Comparison of ENCODE assay signal across 8 mouse cellular contexts in genomic region chr8:91712731-91713569, GRCm38 (mm10).
A peak's percentile ranks its signal among the peaks of the same experiment; 100 is the strongest.
DNase-seq lines count a peak whose midpoint lies in the region; ATAC-seq and TF ChIP-seq lines count a peak whose summit lies in the region.

No protein-coding gene starts in this region.

- TF ChIP-seq CTCF in liver, embryonic 14.5 days (IDR thresholded peaks at IDR 0.05; ENCODE audit: low read depth), result no peak

- H3K9me3 ChIP-seq in heart, embryonic 13.5 days, result peaks cover 2% of the 10 kb centered on the region; the same call in 1 of the 2 replicates
- H3K9me3 ChIP-seq in heart, embryonic 15.5 days (replicated peaks), result no peaks in the 10 kb centered on the region
- H3K9me3 ChIP-seq in liver, embryonic 14.5 days (ENCODE audit: control insufficient read depth, low read length), result no peaks in the 10 kb centered on the region; the same call in 1 of the 2 replicates

- intact Hi-C loops in heart, postnatal 14 days (cut with DNase I), result no loop called here

- 7% methylated on average over 31 of the region's 31 CpGs for WGBS in heart, embryonic 13.5 days
- 7% methylated on average over 31 of the region's 31 CpGs for WGBS in heart, embryonic 15.5 days
- WGBS in liver, embryonic 14.5 days (ENCODE audit: insufficient replicate concordance), result 5% methylated on average over 31 of the region's 31 CpGs

- TF ChIP-seq EP300 in liver, embryonic 14.5 days (IDR thresholded peaks at IDR 0.05; ENCODE audit: low read depth), result no peak

- H3K9ac ChIP-seq in heart, embryonic 13.5 days, result peak overlapping the region; percentile 71
- peak overlapping the region; percentile 37 for H3K9ac ChIP-seq in heart, embryonic 15.5 days
- H3K9ac ChIP-seq in liver, embryonic 14.5 days (replicated peaks), result no peak overlapping the region

- DNase-seq in heart, postnatal 14 days, result no peak
- peak; percentile 22 for DNase-seq in cerebellum, adult 9-11 months
- no peak for DNase-seq in liver, embryonic 14.5 days (ENCODE audit: low read depth in 3 of 3, low spot score in 3 of 3)
- no peak for DNase-seq in spleen, adult 12 weeks (ENCODE audit: low spot score)
- DNase-seq in layer of hippocampus, adult 9-10 months (ENCODE audit: low spot score), result no peak
- DNase-seq in right cerebral cortex, postnatal 10 days (ENCODE audit: low spot score in 2 of 2), result no peak

- H3K36me3 ChIP-seq in heart, embryonic 13.5 days, result no peaks in the 10 kb centered on the region
- no peaks in the 10 kb centered on the region for H3K36me3 ChIP-seq in heart, embryonic 15.5 days
- no peaks in the 10 kb centered on the region for H3K36me3 ChIP-seq in liver, embryonic 14.5 days (replicated peaks; ENCODE audit: control insufficient read depth, insufficient read depth, low read depth)

- H3K4me2 ChIP-seq in heart, embryonic 13.5 days, result peak overlapping the region; percentile 74
- peak overlapping the region; percentile 71 for H3K4me2 ChIP-seq in heart, embryonic 15.5 days
- peak overlapping the region; percentile 51 for H3K4me2 ChIP-seq in liver, embryonic 14.5 days (ENCODE audit: low read depth)

- peaks cover 69% of the 10 kb centered on the region for H3K4me1 ChIP-seq in heart, embryonic 13.5 days
- peaks cover 40% of the 10 kb centered on the region for H3K4me1 ChIP-seq in heart, embryonic 15.5 days (replicated peaks)
- H3K4me1 ChIP-seq in liver, embryonic 14.5 days (replicated peaks; ENCODE audit: control insufficient read depth in 2 of 2, insufficient read depth in 2 of 2, low read length in 1 of 2), result peaks cover 0 to 8% of the 10 kb centered on the region in 2 experiments; a peak in 2 of 4 replicates

- H3K27ac ChIP-seq in heart, embryonic 13.5 days (replicated peaks), result peak overlapping the region; percentile 68
- H3K27ac ChIP-seq in heart, embryonic 15.5 days, result 0 out of 2 replicates have a peak overlapping the region, but pooled peaks have one; percentile 6
- H3K27ac ChIP-seq in liver, embryonic 14.5 days, result no peak overlapping the region

- peak overlapping the region; percentile 44 for H3K4me3 ChIP-seq in heart, embryonic 13.5 days
- H3K4me3 ChIP-seq in heart, embryonic 15.5 days, result peak overlapping the region; percentile 39
- peak overlapping the region; percentile 12 to 21; a peak in 3 of 4 replicates for H3K4me3 ChIP-seq in liver, embryonic 14.5 days (ENCODE audit: insufficient read depth in 1 of 2, low read depth in 2 of 2, low read length in 2 of 2)

- ATAC-seq in heart, embryonic 13.5 days (ENCODE audit: extremely low read depth, insufficient number of reproducible peaks, low FRiP score, low TSS enrichment), result no peak
- ATAC-seq in heart, embryonic 15.5 days (replicated peaks; ENCODE audit: insufficient number of reproducible peaks, insufficient read depth, low FRiP score, low read depth), result no peak
- no peak for ATAC-seq in liver, embryonic 14.5 days (ENCODE audit: insufficient read depth)

- H3K27me3 ChIP-seq in heart, embryonic 13.5 days (replicated peaks), result peaks cover 12% of the 10 kb centered on the region
- no peaks in the 10 kb centered on the region for H3K27me3 ChIP-seq in heart, embryonic 15.5 days
- H3K27me3 ChIP-seq in liver, embryonic 14.5 days (ENCODE audit: control insufficient read depth, insufficient read depth, low read length), result no peaks in the 10 kb centered on the region; the same call in 1 of the 2 replicates
